Mouse (Mus musculus): ENCODE results near the gene Stab2. TPM values are rescaled to one million over a fixed set of nuclear protein-coding genes. Genes with fewer than 3 reads are reported as not detected.
A peak's percentile ranks its signal among the peaks of the same experiment; 100 is the strongest.

The Stab2 gene
- 0.04 and 0.12 TPM in 2 replicates for polyA plus RNA-seq (2016; fragmentation: Nextera tagmentation; extraction: Ambion mirVana)

- no peak within 1 kb of the TSS for H3K4me3 ChIP-seq
- WGBS = 75% methylated on average over 8 of the region's 8 CpGs
- no peaks in the 10 kb centered on the region for H3K27me3 ChIP-seq
- H3K4me2 ChIP-seq (replicated peaks) = no peak within 1 kb of the TSS
- no peaks in the 10 kb centered on the region for H3K4me1 ChIP-seq
- ATAC-seq (ENCODE audit: low FRiP score, low read depth) = no peak
- H3K9me3 ChIP-seq = no peaks in the 10 kb centered on the region
- H3K36me3 ChIP-seq = no peaks in the 10 kb centered on the region
- no peak within 1 kb of the TSS for H3K9ac ChIP-seq (replicated peaks)
- H3K27ac ChIP-seq (replicated peaks) = no peak within 1 kb of the TSS
These were observed at the start of gene Stab2 for GRCm38 (mm10) chr10:87007385-87008214. Gene Stab2 (minus strand): TSS chr10:87008025.

DNA sequence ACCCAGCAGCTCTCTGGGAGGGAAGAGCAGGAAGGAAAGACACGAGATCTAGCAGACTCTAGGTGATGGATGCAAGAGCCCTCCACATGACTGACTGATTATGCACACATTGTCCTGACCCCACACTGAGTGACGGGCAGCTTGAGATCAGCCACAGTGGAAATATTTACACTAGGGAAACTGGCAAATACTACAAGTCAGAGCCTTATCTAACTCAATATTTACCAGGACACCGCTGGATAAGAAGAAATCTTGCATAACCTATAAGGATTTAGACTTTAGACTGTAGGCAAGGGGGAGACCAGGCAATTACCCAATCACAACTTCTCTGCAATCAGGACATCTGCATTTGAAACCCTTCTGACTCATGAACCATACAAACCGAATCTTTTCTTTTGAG, 43.9 kb upstream of the Stab2 start:
- WGBS = 57% methylated on average over 4 of the region's 4 CpGs
- Histone ChIP-seq H3K4me2 (replicated peaks) (no peak overlapping the region), H3K9me3 (no peaks in the 10 kb centered on the region), H3K36me3 (no peaks in the 10 kb centered on the region), H3K9ac (replicated peaks) (no peak overlapping the region), H3K4me1 (peaks cover 3% of the 10 kb centered on the region), H3K27ac (replicated peaks) (no peak overlapping the region), H3K27me3 (peaks cover 3% of the 10 kb centered on the region; the same call in 1 of the 2 replicates), H3K4me3 (no peak overlapping the region)
- ATAC-seq (ENCODE audit: low FRiP score, low read depth) = no peak

GRCm38 (mm10) chr10:87049179-87049578, 41.4 kb upstream of the Stab2 start:
- 91% methylated on average over 3 of the region's 3 CpGs for WGBS
- Histone ChIP-seq H3K36me3 (no peaks in the 10 kb centered on the region), H3K9ac (replicated peaks) (no peak overlapping the region)

GRCm38 (mm10) chr10:87046931-87047468, 39.2 kb upstream of the Stab2 start:
- Histone ChIP-seq H3K27me3 (peaks cover 5% of the 10 kb centered on the region; the same call in 1 of the 2 replicates), H3K4me2 (replicated peaks) (no peak overlapping the region), H3K4me3 (no peak overlapping the region), H3K9ac (replicated peaks) (no peak overlapping the region), H3K36me3 (no peaks in the 10 kb centered on the region), H3K9me3 (no peaks in the 10 kb centered on the region), H3K27ac (replicated peaks) (peak overlapping the region; percentile 42; the same call in 1 of the 2 replicates), H3K4me1 (peaks cover 22% of the 10 kb centered on the region)
- WGBS = 71% methylated on average over 10 of the region's 10 CpGs
- no peak for ATAC-seq (ENCODE audit: low FRiP score, low read depth)

More at GRCm38 (mm10) chr10:87049179-87049578, 41.4 kb upstream of the Stab2 start:
- Histone ChIP-seq H3K27me3 (no peaks in the 10 kb centered on the region), H3K4me1 (peaks cover 22% of the 10 kb centered on the region), H3K4me2 (replicated peaks) (no peak overlapping the region), H3K9me3 (no peaks in the 10 kb centered on the region), H3K4me3 (no peak overlapping the region), H3K27ac (replicated peaks) (no peak overlapping the region)
- ATAC-seq (ENCODE audit: low FRiP score, low read depth) = no peak

GRCm38 (mm10) chr10:87046469-87046868, 38.6 kb upstream of the Stab2 start:
- Histone ChIP-seq H3K4me1 (peaks cover 23% of the 10 kb centered on the region), H3K9ac (replicated peaks) (no peak overlapping the region), H3K4me3 (no peak overlapping the region), H3K36me3 (no peaks in the 10 kb centered on the region), H3K4me2 (replicated peaks) (no peak overlapping the region; the same call in 1 of the 2 replicates), H3K27me3 (peaks cover 5% of the 10 kb centered on the region; the same call in 1 of the 2 replicates), H3K9me3 (no peaks in the 10 kb centered on the region), H3K27ac (replicated peaks) (peak overlapping the region; percentile 76)
- ATAC-seq (ENCODE audit: low FRiP score, low read depth) = peak; percentile 79
- WGBS = 8% methylated on average over 6 of the region's 6 CpGs

GRCm38 (mm10) chr10:87045273-87045672, 37.4 kb upstream of the Stab2 start:
- Histone ChIP-seq H3K36me3 (no peaks in the 10 kb centered on the region), H3K4me1 (peaks cover 26% of the 10 kb centered on the region), H3K4me3 (no peak overlapping the region), H3K9me3 (no peaks in the 10 kb centered on the region), H3K4me2 (replicated peaks) (no peak overlapping the region), H3K27ac (replicated peaks) (no peak overlapping the region), H3K27me3 (peaks cover 5% of the 10 kb centered on the region; the same call in 1 of the 2 replicates), H3K9ac (replicated peaks) (no peak overlapping the region)
- no peak for ATAC-seq (ENCODE audit: low FRiP score, low read depth)
- WGBS = 73% methylated on average over 3 of the region's 3 CpGs

DNA sequence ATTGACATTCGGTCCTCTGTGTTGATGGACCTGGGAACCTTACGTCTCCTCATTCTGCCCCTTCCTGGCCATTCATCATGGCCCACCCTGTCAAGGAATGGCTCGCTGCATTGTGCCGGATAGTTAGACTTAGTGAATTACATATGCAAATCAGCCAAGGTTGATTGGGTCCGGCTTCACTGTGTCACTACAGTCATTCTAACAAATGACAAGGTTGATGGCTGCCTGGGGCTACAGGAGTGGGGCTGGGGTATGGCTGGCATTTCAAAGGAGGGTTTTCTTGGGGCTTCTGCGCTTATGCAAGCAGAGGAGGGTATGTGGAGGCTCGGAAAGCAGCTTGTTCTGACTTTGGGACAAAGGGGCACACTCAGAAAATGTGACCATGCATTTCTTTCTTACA, 33.4 kb upstream of the Stab2 start:
- WGBS = 74% methylated on average over 7 of the region's 7 CpGs
- ATAC-seq (ENCODE audit: low FRiP score, low read depth) = no peak
- H3K9me3 ChIP-seq = no peaks in the 10 kb centered on the region
- no peak overlapping the region for H3K4me2 ChIP-seq (replicated peaks)
- no peak overlapping the region for H3K4me3 ChIP-seq
- H3K27me3 ChIP-seq = peaks cover 5% of the 10 kb centered on the region; the same call in 1 of the 2 replicates
- H3K4me1 ChIP-seq = peaks cover 34% of the 10 kb centered on the region
- H3K9ac ChIP-seq (replicated peaks) = no peak overlapping the region
- no peak overlapping the region for H3K27ac ChIP-seq (replicated peaks)
- no peaks in the 10 kb centered on the region for H3K36me3 ChIP-seq

- Histone ChIP-seq H3K4me2 (replicated peaks) (no peak overlapping the region), H3K4me1 (peaks cover 32% of the 10 kb centered on the region), H3K9ac (replicated peaks) (no peak overlapping the region), H3K9me3 (no peaks in the 10 kb centered on the region), H3K27ac (replicated peaks) (no peak overlapping the region), H3K4me3 (no peak overlapping the region), H3K36me3 (no peaks in the 10 kb centered on the region), H3K27me3 (peaks cover 5% of the 10 kb centered on the region; the same call in 1 of the 2 replicates)
- WGBS = 79% methylated on average over 3 of the region's 3 CpGs
- ATAC-seq (ENCODE audit: low FRiP score, low read depth) = no peak
These were observed 32.0 kb upstream of the Stab2 start for GRCm38 (mm10) chr10:87039800-87040199.

GRCm38 (mm10) chr10:87039340-87039739, 31.5 kb upstream of the Stab2 start:
- Histone ChIP-seq H3K27me3 (peaks cover 5% of the 10 kb centered on the region; the same call in 1 of the 2 replicates), H3K9me3 (no peaks in the 10 kb centered on the region), H3K9ac (replicated peaks) (no peak overlapping the region), H3K4me1 (peaks cover 32% of the 10 kb centered on the region), H3K36me3 (no peaks in the 10 kb centered on the region), H3K27ac (replicated peaks) (no peak overlapping the region), H3K4me3 (no peak overlapping the region), H3K4me2 (replicated peaks) (no peak overlapping the region)
- ATAC-seq (ENCODE audit: low FRiP score, low read depth) = no peak
- 87% methylated on average over 6 of the region's 6 CpGs for WGBS

DNA sequence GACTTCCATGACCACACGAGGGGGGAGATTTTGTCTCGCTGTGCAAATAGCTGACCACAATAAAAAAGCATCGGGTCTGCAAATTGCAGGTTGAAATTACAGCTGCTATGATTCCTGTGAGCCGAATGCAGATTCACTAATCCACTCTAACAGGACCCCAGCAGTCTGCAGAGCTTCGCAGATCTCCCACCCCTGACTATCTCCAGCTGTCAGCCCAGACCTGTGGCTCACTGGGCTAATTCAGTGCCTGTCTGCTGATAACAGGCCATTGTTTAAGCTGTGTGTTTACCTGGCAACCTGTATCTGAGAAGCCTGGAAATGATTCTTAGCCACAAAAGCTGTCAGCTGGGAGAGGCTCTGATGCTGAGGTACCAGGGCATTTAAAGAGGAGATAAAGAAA, 29.2 kb upstream of the Stab2 start:
- 33% methylated on average over 5 of the region's 5 CpGs for WGBS
- no peaks in the 10 kb centered on the region for H3K9me3 ChIP-seq
- H3K4me1 ChIP-seq = peaks cover 32% of the 10 kb centered on the region
- H3K4me2 ChIP-seq (replicated peaks) = no peak overlapping the region
- no peak overlapping the region for H3K4me3 ChIP-seq
- no peaks in the 10 kb centered on the region for H3K36me3 ChIP-seq
- H3K9ac ChIP-seq (replicated peaks) = no peak overlapping the region
- H3K27ac ChIP-seq (replicated peaks) = no peak overlapping the region; the same call in 1 of the 2 replicates
- no peaks in the 10 kb centered on the region for H3K27me3 ChIP-seq
- ATAC-seq (ENCODE audit: low FRiP score, low read depth) = peak; percentile 78

GRCm38 (mm10) chr10:87036271-87036703, 28.5 kb upstream of the Stab2 start:
- ATAC-seq (ENCODE audit: low FRiP score, low read depth) = 0 out of 2 replicates have a peak, but pooled peaks have one; percentile 34
- Histone ChIP-seq H3K9ac (replicated peaks) (no peak overlapping the region), H3K36me3 (no peaks in the 10 kb centered on the region), H3K4me2 (replicated peaks) (peak overlapping the region; percentile 17; the same call in 1 of the 2 replicates), H3K27me3 (no peaks in the 10 kb centered on the region), H3K9me3 (no peaks in the 10 kb centered on the region), H3K27ac (replicated peaks) (peak overlapping the region; percentile 66), H3K4me3 (no peak overlapping the region), H3K4me1 (peaks cover 29% of the 10 kb centered on the region)
- 48% methylated on average over 14 of the region's 14 CpGs for WGBS

DNA sequence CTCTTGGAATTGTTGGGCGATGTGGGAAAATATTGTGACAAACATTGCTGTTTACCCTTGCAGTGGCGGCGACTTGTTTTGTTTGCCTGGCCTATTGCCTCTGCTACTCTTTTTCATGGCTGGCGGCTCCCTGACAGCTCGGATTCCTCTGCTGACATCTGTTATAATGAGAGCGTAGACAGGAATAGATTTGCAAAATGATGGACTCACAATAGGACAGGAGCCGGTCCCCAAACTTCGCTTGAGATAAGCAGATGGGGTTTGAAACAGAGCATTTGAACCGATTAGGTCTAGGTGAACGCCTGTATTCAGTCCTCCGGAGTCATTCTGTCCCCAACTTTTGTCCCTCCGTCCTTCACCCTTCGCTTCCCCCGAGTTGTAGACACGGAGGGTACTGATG, 28.0 kb upstream of the Stab2 start:
- H3K9me3 ChIP-seq = no peaks in the 10 kb centered on the region
- H3K27me3 ChIP-seq = no peaks in the 10 kb centered on the region
- H3K27ac ChIP-seq (replicated peaks) = peak overlapping the region; percentile 66
- H3K4me2 ChIP-seq (replicated peaks) = 0 out of 2 replicates have a peak overlapping the region, but pooled peaks have one; percentile 17
- H3K36me3 ChIP-seq = no peaks in the 10 kb centered on the region
- no peak overlapping the region for H3K9ac ChIP-seq (replicated peaks)
- WGBS = 40% methylated on average over 15 of the region's 15 CpGs
- peaks cover 28% of the 10 kb centered on the region for H3K4me1 ChIP-seq
- H3K4me3 ChIP-seq = no peak overlapping the region
- ATAC-seq (ENCODE audit: low FRiP score, low read depth) = no peak
